ENCODE assay signal across 16 mouse cellular contexts in genomic region chr10:95228192-95228591, GRCm38 (mm10).
DNase-seq lines count a peak whose midpoint lies in the region; ATAC-seq and TF ChIP-seq lines count a peak whose summit lies in the region.
"Had no signal": no experiment of that assay in that cellular context is flagged by ENCODE, and none has a peak within 500 bp of the region (broad histone marks: within the 10 kb centered on the region; RNA-seq: fewer than 3 reads in every experiment).

No protein-coding gene starts in this region.

- 0 out of 2 replicates have a peak, but pooled peaks have one; percentile 13 for ATAC-seq in embryonic facial prominence, embryonic 14.5 days (ENCODE audit: low read depth)
- peak; percentile 89 for ATAC-seq in forebrain, postnatal 0 days
- ATAC-seq: inflammation-experienced regulatory T-cells, adult 6 months had no signal

- no peak overlapping the region for H3K4me3 ChIP-seq in embryonic facial prominence, embryonic 14.5 days (ENCODE audit: low read depth, low read length)
- no peak overlapping the region for H3K4me3 ChIP-seq in embryonic facial prominence, embryonic 10.5 days
- H3K4me3 ChIP-seq in left cerebral cortex, adult 2 months: no peak overlapping the region
- H3K4me3 ChIP-seq in forebrain, postnatal 0 days (ENCODE audit: low read depth, low read length): no peak overlapping the region
- H3K4me3 ChIP-seq: embryonic facial prominence, embryonic 15.5 days; myocyte had no signal

- no peak overlapping the region for H3K27ac ChIP-seq in embryonic facial prominence, embryonic 14.5 days (replicated peaks; ENCODE audit: low read depth, low read length)
- H3K27ac ChIP-seq in embryonic facial prominence, embryonic 10.5 days (replicated peaks): no peak overlapping the region
- H3K27ac ChIP-seq in left cerebral cortex, adult 2 months: no peak overlapping the region
- no peak overlapping the region for H3K27ac ChIP-seq in forebrain, postnatal 0 days (ENCODE audit: low read depth, low read length)
- H3K27ac ChIP-seq: embryonic facial prominence, embryonic 15.5 days had no signal

- intact Hi-C loops in left cerebral cortex, adult 2 months (cut with DNase I): no loop called here

- no peak overlapping the region for H3K9ac ChIP-seq in embryonic facial prominence, embryonic 14.5 days (ENCODE audit: low read depth, low read length)
- H3K9ac ChIP-seq in forebrain, postnatal 0 days: no peak overlapping the region
- H3K9ac ChIP-seq: embryonic facial prominence, embryonic 15.5 days had no signal

- H3K4me2 ChIP-seq in embryonic facial prominence, embryonic 14.5 days (ENCODE audit: low read depth, low read length): no peak overlapping the region
- H3K4me2 ChIP-seq in forebrain, postnatal 0 days (ENCODE audit: low read depth): no peak overlapping the region
- H3K4me2 ChIP-seq: embryonic facial prominence, embryonic 15.5 days had no signal

- DNase-seq in embryonic facial prominence, embryonic 14.5 days (ENCODE audit: low spot score): peak; percentile 51
- DNase-seq in embryonic facial prominence, embryonic 10.5 days (ENCODE audit: low spot score): no peak
- no peak for DNase-seq in left cerebral cortex, adult 2 months (ENCODE audit: extremely low spot score in 1 of 2, low spot score in 2 of 2)
- DNase-seq in left cerebral cortex, adult 11 months (ENCODE audit: low spot score): no peak
- DNase-seq in MN1 (ENCODE audit: low spot score): peak; percentile 27
- peak; percentile 84 for DNase-seq in forebrain, postnatal 0 days
- DNase-seq in kidney, adult 8-10 months: no peak
- no peak for DNase-seq in adipocyte (ENCODE audit: low spot score)
- DNase-seq: cerebellum, adult 9-10 months; gastrocnemius, postnatal 36 days; kidney, postnatal 4 days; left cerebral cortex, postnatal 4 days; retina, postnatal 1 day had no signal

- H3K36me3 ChIP-seq in embryonic facial prominence, embryonic 14.5 days (ENCODE audit: control insufficient read depth, insufficient read depth, low read length): no peaks in the 10 kb centered on the region
- no peaks in the 10 kb centered on the region for H3K36me3 ChIP-seq in embryonic facial prominence, embryonic 10.5 days (replicated peaks)
- H3K36me3 ChIP-seq in forebrain, postnatal 0 days (ENCODE audit: insufficient read depth): no peaks in the 10 kb centered on the region
- H3K36me3 ChIP-seq: embryonic facial prominence, embryonic 15.5 days had no signal

- H3K9me3 ChIP-seq in embryonic facial prominence, embryonic 14.5 days (ENCODE audit: control insufficient read depth, low read length): no peaks in the 10 kb centered on the region
- no peaks in the 10 kb centered on the region for H3K9me3 ChIP-seq in embryonic facial prominence, embryonic 10.5 days
- no peaks in the 10 kb centered on the region for H3K9me3 ChIP-seq in forebrain, postnatal 0 days (ENCODE audit: low read length)
- H3K9me3 ChIP-seq: embryonic facial prominence, embryonic 15.5 days had no signal

- H3K4me1 ChIP-seq in embryonic facial prominence, embryonic 14.5 days (ENCODE audit: control insufficient read depth, insufficient read depth, low read length): peaks cover 11% of the 10 kb centered on the region; the same call in 1 of the 2 replicates
- H3K4me1 ChIP-seq in embryonic facial prominence, embryonic 10.5 days: peaks cover 37% of the 10 kb centered on the region
- peaks cover 6% of the 10 kb centered on the region; the same call in 1 of the 2 replicates for H3K4me1 ChIP-seq in forebrain, postnatal 0 days (ENCODE audit: insufficient read depth)

- peak; percentile 11; the same call in 1 of the 2 replicates for TF ChIP-seq CTCF in left cerebral cortex, adult 2 months (IDR thresholded peaks at IDR 0.05)
- TF ChIP-seq CTCF in forebrain, postnatal 0 days (IDR thresholded peaks at IDR 0.05; ENCODE audit: low read depth): peak; percentile 70

- WGBS in embryonic facial prominence, embryonic 14.5 days: 52% methylated on average over 6 of the region's 6 CpGs
- 78% methylated on average over 6 of the region's 6 CpGs for WGBS in embryonic facial prominence, embryonic 10.5 days
- WGBS in forebrain, postnatal 0 days: 37% methylated on average over 6 of the region's 6 CpGs

- no peaks in the 10 kb centered on the region for H3K27me3 ChIP-seq in embryonic facial prominence, embryonic 14.5 days (replicated peaks; ENCODE audit: control insufficient read depth, insufficient read depth, low read length)
- no peaks in the 10 kb centered on the region for H3K27me3 ChIP-seq in embryonic facial prominence, embryonic 10.5 days (replicated peaks; ENCODE audit: low read depth, poor library complexity, severe bottlenecking)
- H3K27me3 ChIP-seq in forebrain, postnatal 0 days (ENCODE audit: insufficient read depth, low read length): no peaks in the 10 kb centered on the region
- H3K27me3 ChIP-seq: embryonic facial prominence, embryonic 15.5 days had no signal

Comparison
In these comparisons a context has a peak if more than half of its experiments do, and no peak if none do; other contexts are left out.
1. DNase-seq: peak in embryonic facial prominence, embryonic 14.5 days (single experiment), MN1 (single experiment) and forebrain, postnatal 0 days (single experiment); none in embryonic facial prominence, embryonic 10.5 days (single experiment), left cerebral cortex, adult 2 months (0 of 2), left cerebral cortex, adult 11 months (single experiment), kidney, adult 8-10 months (0 of 2) and adipocyte (single experiment).